Mouse (Mus musculus) cerebellum, adult 2 months (tissue): ENCODE results near the gene Plekha3. TPM values are rescaled to one million over a fixed set of nuclear protein-coding genes. Genes with fewer than 3 reads are reported as not detected.

Experiments used
- DNase-seq, 2 experiments: peaks; one replicate each; pipeline ENCODE4 v3.0.0; 2021
- H3K27ac ChIP-seq: fragments of 200-500 bp; 2 replicates; pipeline ENCODE4 v1.5.1; 2012; ENCODE audit warnings: low read length, control low read depth, inconsistent platforms; ENCODE audit not compliant: insufficient read depth
- H3K27me3 ChIP-seq: fragments of 200-500 bp; 2 replicates; pipeline ENCODE4 v1.6.1; 2012; ENCODE audit warnings: inconsistent platforms, mild to moderate bottlenecking, low read length, moderate library complexity; ENCODE audit not compliant: control insufficient read depth, insufficient read depth
- H3K4me1 ChIP-seq: fragments of 200-500 bp; 2 replicates; pipeline ENCODE4 v1.6.1; 2011; ENCODE audit warnings: low read length; ENCODE audit not compliant: control insufficient read depth, insufficient read depth
- H3K4me3 ChIP-seq: fragments of 200-500 bp; replicated peaks from 2 replicates; pipeline ENCODE3; 2011; ENCODE audit warnings: mild to moderate bottlenecking, low read depth, low read length, control low read depth; ENCODE audit not compliant: insufficient read depth
- CTCF ChIP-seq: fragments of 200-500 bp; IDR thresholded peaks from 2 replicates; pipeline ENCODE4 v1.5.1; 2011; ENCODE audit warnings: low read depth, mild to moderate bottlenecking, control low read depth, low read length, moderate library complexity, borderline replicate concordance; ENCODE audit not compliant: insufficient read depth
- POLR2A ChIP-seq: fragments of 200-500 bp; IDR thresholded peaks from 2 replicates; pipeline ENCODE4 v1.6.1; 2011; ENCODE audit warnings: low read length, control low read depth, borderline replicate concordance; ENCODE audit not compliant: insufficient read depth
- WGBS: fragments of 180-500 bp; shearing (Covaris S2); methylation state at CpG from one replicate; pipeline ENCODE4 v1.1.7; 2018; 5-methylcytosine and 5-hydroxymethylcytosine counted together
- polyA plus RNA-seq: library from polyadenylated mRNA; depleted of rRNA; stranded (reverse); fragments of >200 nt; gene quantifications from 2 replicates; pipeline ENCODE4 v1.2.3, GENCODE M21; 2012

The Plekha3 gene
- polyA plus RNA-seq, 1 experiment = 36.8 TPM

- Histone ChIP-seq H3K4me3 (no peak overlapping the region), H3K4me1 (no peaks in the 10 kb centered on the region), H3K27me3 (no peaks in the 10 kb centered on the region), H3K27ac (no peak overlapping the region)
- 94% methylated on average over 3 of the region's 3 CpGs for WGBS
- no peak for DNase-seq
- TF ChIP-seq CTCF (no peak), POLR2A (no peak)
These were observed 11.9 kb downstream of the Plekha3 start for GRCm38 (mm10) chr2:76686986-76687385.

GRCm38 (mm10) chr2:76687608-76688007 lies 12.5 kb downstream of the Plekha3 start:
- TF ChIP-seq CTCF (no peak), POLR2A (no peak)
- 79% methylated on average over 3 of the region's 3 CpGs for WGBS
- Histone ChIP-seq H3K4me3 (no peak overlapping the region), H3K27ac (no peak overlapping the region), H3K4me1 (no peaks in the 10 kb centered on the region), H3K27me3 (no peaks in the 10 kb centered on the region)
- DNase-seq = no peak

- no peaks in the 10 kb centered on the region for H3K27me3 ChIP-seq
- H3K27ac ChIP-seq = no peak overlapping the region
- H3K4me3 ChIP-seq = no peak overlapping the region
- WGBS = 82% methylated on average over 7 of the region's 7 CpGs
- DNase-seq = no peak
- TF ChIP-seq CTCF = no peak
- no peak for TF ChIP-seq POLR2A
- no peaks in the 10 kb centered on the region for H3K4me1 ChIP-seq
These were observed 13.1 kb downstream of the Plekha3 start for GRCm38 (mm10) chr2:76688162-76688561.

GRCm38 (mm10) chr2:76690436-76691204 lies 15.5 kb downstream of the Plekha3 start:
- no peak for TF ChIP-seq CTCF
- TF ChIP-seq POLR2A = no peak
- H3K27ac ChIP-seq = no peak overlapping the region
- H3K4me1 ChIP-seq = no peaks in the 10 kb centered on the region
- H3K27me3 ChIP-seq = no peaks in the 10 kb centered on the region
- DNase-seq = no peak
- 74% methylated on average over 12 of the region's 12 CpGs for WGBS
- H3K4me3 ChIP-seq = no peak overlapping the region

- H3K27me3 ChIP-seq = no peaks in the 10 kb centered on the region
- no peak overlapping the region for H3K4me3 ChIP-seq
- TF ChIP-seq CTCF (no peak), POLR2A (no peak)
- no peak overlapping the region for H3K27ac ChIP-seq
- H3K4me1 ChIP-seq = no peaks in the 10 kb centered on the region
- no peak for DNase-seq
- WGBS = 79% methylated on average over 5 of the region's 5 CpGs
These were observed 18.7 kb downstream of the Plekha3 start for GRCm38 (mm10) chr2:76693765-76694164.

GRCm38 (mm10) chr2:76695290-76695689 lies 20.2 kb downstream of the Plekha3 start:
- Histone ChIP-seq H3K27ac (no peak overlapping the region), H3K4me1 (no peaks in the 10 kb centered on the region), H3K4me3 (no peak overlapping the region), H3K27me3 (no peaks in the 10 kb centered on the region)
- WGBS = 80% methylated on average over 6 of the region's 6 CpGs
- no peak for DNase-seq
- TF ChIP-seq POLR2A = no peak
- no peak for TF ChIP-seq CTCF

- H3K4me3 ChIP-seq = no peak overlapping the region
- no peak for DNase-seq
- 88% methylated on average over 3 of the region's 3 CpGs for WGBS
- H3K4me1 ChIP-seq = no peaks in the 10 kb centered on the region
- H3K27ac ChIP-seq = no peak overlapping the region
- TF ChIP-seq POLR2A (no peak), CTCF (no peak)
- no peaks in the 10 kb centered on the region for H3K27me3 ChIP-seq
These were observed 27.1 kb downstream of the Plekha3 start for GRCm38 (mm10) chr2:76702188-76702587.

- DNase-seq = no peak
- Histone ChIP-seq H3K4me3 (no peak overlapping the region), H3K27ac (no peak overlapping the region), H3K27me3 (no peaks in the 10 kb centered on the region), H3K4me1 (no peaks in the 10 kb centered on the region)
- WGBS = 86% methylated on average over 5 of the region's 5 CpGs
- TF ChIP-seq POLR2A = no peak
- no peak for TF ChIP-seq CTCF
These were observed 27.7 kb downstream of the Plekha3 start for GRCm38 (mm10) chr2:76702751-76703150.
